Mouse (Mus musculus): ENCODE measurements around the gene Sergef.

DNA sequence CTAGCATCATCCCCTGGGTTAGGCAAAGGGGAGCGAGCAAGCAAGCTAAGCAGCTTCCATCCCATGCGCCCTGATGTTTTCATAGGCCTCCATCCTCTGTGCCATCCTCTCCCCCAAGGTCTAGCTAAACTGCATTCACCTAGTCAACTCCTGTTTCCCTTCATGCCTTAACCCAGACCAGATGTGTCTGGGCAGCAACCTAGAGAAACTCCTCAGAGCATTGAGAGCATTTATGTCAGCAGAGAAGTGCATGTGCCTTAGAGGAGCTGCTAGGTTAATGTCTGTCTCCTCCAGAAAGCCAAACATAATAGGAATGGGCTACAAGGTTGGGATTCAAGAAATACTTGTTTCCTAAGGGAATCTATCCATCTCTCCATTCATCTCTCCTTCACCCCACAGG is 42.6 kb downstream of the Sergef start:
- no peak for TF ChIP-seq CTCF (IDR thresholded peaks at IDR 0.05; ENCODE audit: insufficient read depth, low read depth, low read length)
- TF ChIP-seq POLR2A (IDR thresholded peaks at IDR 0.05; ENCODE audit: insufficient read depth, low read depth, low read length), result no peak

Data from olfactory bulb, adult 2 months (tissue).